Mouse (Mus musculus) bone marrow, adult 2 months (tissue): ENCODE data around the gene Pkp4. TPM values are rescaled to one million over a fixed set of nuclear protein-coding genes. Genes with fewer than 3 reads are reported as not detected.

Experiments used
- H3K27ac ChIP-seq: fragments of 200-500 bp; 2 replicates; pipeline ENCODE4 v1.5.1; 2012; ENCODE audit warnings: low read depth, mild to moderate bottlenecking, control low read depth, inconsistent platforms, low read length; ENCODE audit not compliant: control insufficient read depth, poor library complexity, insufficient read depth
- H3K4me1 ChIP-seq: fragments of 200-500 bp; 2 replicates; pipeline ENCODE4 v1.6.1; 2011; ENCODE audit warnings: low read length; ENCODE audit not compliant: control insufficient read depth, insufficient read depth
- H3K4me3 ChIP-seq: fragments of 200-500 bp; replicated peaks from 2 replicates; pipeline ENCODE3; 2011; ENCODE audit warnings: mild to moderate bottlenecking, low read depth, low read length, control low read depth; ENCODE audit not compliant: control insufficient read depth
- CTCF ChIP-seq: fragments of 200-500 bp; IDR thresholded peaks from 2 replicates; pipeline ENCODE4 v1.5.1; 2011; ENCODE audit warnings: low read length, control low read depth; ENCODE audit not compliant: control insufficient read depth, insufficient read depth
- POLR2A ChIP-seq: fragments of 200-500 bp; IDR thresholded peaks from 2 replicates; pipeline ENCODE4 v1.6.1; 2011; ENCODE audit warnings: low read depth, mild to moderate bottlenecking, control low read depth, low read length, borderline replicate concordance; ENCODE audit not compliant: control insufficient read depth
- WGBS: fragments of 180-500 bp; shearing (Covaris S2); methylation state at CpG from one replicate; pipeline ENCODE4 v1.1.7; 2018; 5-methylcytosine and 5-hydroxymethylcytosine counted together
- polyA plus RNA-seq: library from polyadenylated mRNA; stranded (reverse); fragments of >200 nt; gene quantifications from 2 replicates; pipeline ENCODE4 v1.2.4, GENCODE M21; 2011; ENCODE audit warnings: low replicate concordance; ENCODE audit not compliant: missing spikeins, insufficient read depth, insufficient read length

The Pkp4 gene
- polyA plus RNA-seq, 1 experiment, result 14.8 TPM

DNA sequence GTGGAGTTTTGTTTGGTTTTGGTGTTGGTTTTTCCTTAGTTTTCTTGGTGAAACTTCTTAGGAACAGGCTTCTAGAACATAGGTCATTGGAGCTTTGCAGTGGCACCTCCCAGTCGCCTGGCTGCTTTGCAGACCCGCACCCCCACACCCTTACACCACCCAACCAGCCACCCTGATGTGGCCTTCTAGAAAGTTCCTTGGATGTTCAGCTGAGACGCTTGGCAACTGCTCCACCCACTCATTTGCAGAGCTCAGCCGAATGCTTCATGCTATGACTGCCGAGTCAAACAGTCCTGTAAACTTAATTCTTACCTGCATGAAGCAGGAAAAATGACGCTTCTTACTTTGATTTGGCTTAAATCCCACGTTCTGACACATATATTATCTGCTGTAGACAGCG, 187.9 kb downstream of the Pkp4 start:
- H3K4me3 ChIP-seq, result no peak overlapping the region
- no peak for TF ChIP-seq CTCF
- TF ChIP-seq POLR2A, result no peak
- WGBS, result 87% methylated on average over 8 of the region's 8 CpGs

DNA sequence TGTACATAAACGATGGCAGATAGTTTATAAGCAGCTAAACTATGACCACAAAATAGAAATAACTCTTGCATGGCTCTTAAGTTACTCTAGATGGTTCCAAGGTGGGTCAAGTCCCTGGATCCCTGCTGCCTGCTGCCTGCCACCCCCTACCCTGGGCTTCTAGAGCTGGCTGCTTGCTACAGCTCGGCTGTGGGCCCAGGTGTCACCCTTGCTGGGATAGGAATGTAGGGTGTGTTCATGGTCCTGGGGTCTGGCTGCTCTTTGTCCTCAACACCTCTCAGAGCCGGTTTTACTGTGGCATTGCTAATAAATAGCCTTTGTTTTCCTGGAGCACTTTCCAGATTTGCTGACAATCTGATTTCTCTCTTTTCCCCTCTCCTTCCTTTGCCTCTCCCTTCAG, 189.4 kb downstream of the Pkp4 start:
- Histone ChIP-seq H3K27ac (no peak overlapping the region), H3K4me3 (no peak overlapping the region), H3K4me1 (peaks cover 4% of the 10 kb centered on the region; the same call in 1 of the 2 replicates)
- TF ChIP-seq POLR2A (no peak), CTCF (no peak)
- 79% methylated on average over 3 of the region's 3 CpGs for WGBS

More for the DNA sequence above, 187.9 kb downstream of the Pkp4 start:
- Histone ChIP-seq H3K27ac (no peak overlapping the region), H3K4me1 (peaks cover 4% of the 10 kb centered on the region; the same call in 1 of the 2 replicates)

DNA sequence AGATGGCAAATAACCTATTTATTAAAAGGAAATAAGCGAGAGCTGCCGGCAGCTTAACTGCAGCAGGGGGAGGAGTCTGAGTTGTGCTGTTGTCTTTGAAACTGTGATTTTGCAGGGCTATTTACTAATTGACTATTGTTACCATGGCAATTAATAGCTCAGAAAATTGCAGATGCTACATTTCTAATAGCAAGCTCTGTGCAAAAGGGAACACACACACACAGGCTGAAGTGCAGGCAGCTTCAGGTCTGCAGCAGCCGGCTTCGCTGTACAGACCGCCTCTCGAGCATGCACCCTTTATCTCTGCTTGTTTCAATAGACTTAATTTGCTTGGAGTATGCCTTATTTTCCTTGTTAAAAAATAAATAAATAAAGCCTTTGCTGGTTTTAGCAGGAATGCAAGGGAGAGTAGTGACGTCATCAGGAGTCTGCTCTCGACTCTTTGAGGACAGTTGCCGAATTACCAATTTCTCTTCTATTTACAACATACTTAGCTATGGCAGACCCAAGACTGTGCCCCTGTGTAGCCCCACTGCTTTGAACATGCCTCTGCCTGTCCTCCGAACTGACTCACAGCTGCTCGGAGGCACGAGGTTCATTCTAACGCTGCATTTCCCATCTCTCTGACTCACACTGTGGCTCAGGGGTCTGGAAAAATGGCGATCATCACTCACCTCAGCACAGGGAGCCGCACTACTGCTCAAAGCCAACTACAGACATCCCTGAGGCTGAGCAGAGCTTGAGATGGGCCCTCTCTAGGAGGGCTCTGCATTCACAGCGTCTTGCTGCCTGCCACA, 190.9 kb downstream of the Pkp4 start:
- H3K4me1 ChIP-seq, result peaks cover 4% of the 10 kb centered on the region; the same call in 1 of the 2 replicates
- no peak overlapping the region for H3K27ac ChIP-seq
- WGBS, result 86% methylated on average over 16 of the region's 16 CpGs
- TF ChIP-seq CTCF, result no peak
- no peak for TF ChIP-seq POLR2A
- H3K4me3 ChIP-seq, result no peak overlapping the region

DNA sequence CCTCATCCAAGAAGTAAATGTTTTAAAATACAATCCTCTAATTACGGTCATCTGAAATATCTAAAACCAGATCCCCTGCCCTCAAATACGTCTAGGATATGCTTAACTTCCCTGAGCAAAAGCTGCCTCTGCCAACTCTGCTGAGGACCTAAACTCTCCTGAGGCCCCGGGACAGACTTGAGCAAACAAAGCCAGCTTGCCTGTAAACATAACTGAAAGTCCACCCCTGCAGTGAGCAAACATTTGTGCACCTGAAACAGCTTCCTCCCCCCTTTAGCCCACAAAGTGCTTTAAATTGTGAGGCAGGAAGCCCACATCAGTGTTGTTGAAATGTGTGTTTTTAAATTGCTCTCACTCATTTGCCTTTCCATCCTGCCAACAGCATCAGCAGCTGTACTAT, 193.2 kb downstream of the Pkp4 start:
- Histone ChIP-seq H3K4me3 (no peak overlapping the region), H3K27ac (no peak overlapping the region), H3K4me1 (no peaks in the 10 kb centered on the region)
- no peak for TF ChIP-seq POLR2A
- TF ChIP-seq CTCF, result no peak
- WGBS, result 64% methylated on average over 3 of the region's 3 CpGs

DNA sequence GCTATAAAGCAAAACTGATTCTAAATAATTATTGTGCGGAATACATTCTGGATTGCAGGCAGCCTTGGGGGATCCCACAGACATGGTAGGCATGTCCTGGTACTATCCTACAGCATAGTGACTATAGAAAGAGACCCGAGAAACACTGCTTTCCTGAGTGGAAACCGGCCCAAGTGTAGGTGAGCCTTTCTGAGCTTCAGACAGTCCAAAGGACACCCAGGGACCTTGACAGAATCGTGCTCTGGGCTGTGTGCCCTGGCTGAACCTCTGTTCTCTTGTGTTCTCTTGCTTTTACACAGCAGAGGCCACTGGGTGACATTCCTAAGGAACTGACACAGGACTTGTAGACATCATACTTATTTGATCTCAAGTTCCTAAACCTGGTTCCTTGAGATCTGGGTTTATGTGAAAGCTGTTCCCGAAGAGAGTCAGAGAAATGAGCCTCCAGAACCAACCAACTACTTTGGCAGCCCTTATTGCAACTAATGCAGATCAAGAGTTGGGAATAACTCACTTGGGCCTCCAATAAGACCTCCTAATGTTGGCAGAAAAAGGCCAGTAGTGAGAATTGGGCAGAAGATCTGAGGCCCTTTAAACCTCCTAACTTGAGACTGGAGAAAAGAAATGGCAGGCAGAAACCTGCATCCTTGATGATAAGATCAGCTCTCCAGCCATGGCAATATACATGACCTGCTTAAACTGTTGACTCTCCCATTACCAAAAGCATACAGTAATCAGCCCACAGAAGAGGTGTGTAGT, 195.1 kb downstream of the Pkp4 start:
- TF ChIP-seq CTCF, result no peak
- no peak for TF ChIP-seq POLR2A
- 81% methylated on average over 5 of the region's 5 CpGs for WGBS
- Histone ChIP-seq H3K27ac (no peak overlapping the region), H3K4me3 (no peak overlapping the region), H3K4me1 (no peaks in the 10 kb centered on the region)

DNA sequence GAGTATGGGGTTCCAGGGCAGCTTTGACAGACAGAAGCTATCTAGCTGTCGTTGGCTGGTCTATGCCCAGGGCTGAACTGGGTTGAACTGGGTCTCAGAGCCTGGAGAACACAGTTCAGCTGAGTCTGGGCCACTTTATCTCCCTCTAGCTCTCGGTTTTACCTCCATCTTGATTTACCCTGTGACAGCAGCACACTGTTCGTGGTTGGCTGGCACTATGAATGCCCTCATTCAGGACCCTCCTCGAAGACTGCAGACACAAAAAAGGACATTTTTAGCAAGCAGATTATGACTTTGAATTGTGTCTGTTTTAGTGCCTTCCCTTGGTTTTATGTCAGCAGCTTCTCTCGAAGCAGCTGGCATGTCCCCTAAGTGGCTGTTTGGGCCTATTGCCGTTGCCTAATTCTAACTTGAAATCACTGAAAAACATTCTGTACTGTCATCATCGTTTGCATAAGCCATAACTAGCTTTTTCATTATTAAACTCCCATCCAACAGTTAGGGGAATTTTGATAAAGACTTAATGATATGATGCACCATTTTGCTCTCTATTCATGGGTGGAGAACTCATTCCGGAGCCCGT, 199.2 kb downstream of the Pkp4 start:
- Histone ChIP-seq H3K4me3 (no peak overlapping the region), H3K4me1 (no peaks in the 10 kb centered on the region), H3K27ac (no peak overlapping the region)
- TF ChIP-seq CTCF, result no peak
- no peak for TF ChIP-seq POLR2A
- 79% methylated on average over 9 of the region's 9 CpGs for WGBS

DNA sequence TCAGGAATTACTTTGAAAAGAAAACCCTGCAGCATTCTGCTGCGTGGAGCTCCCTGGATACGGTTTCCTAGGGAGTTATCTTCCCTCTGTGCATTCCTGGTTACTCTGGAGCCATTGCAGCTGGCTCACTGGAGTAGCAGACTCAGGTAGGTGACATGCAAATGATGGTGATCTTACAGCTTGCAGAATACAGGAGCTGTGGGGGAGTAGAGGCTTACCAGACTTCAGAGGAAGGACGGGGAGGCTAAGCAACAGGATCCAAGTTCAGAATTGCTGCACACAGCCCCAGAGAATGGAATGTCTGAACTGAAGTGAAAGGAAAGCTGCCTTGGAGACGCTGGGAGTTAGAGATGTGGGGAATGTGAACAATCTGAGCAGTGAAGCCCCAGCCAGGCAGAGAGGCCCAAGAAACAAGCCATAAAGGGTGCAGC, 200.7 kb downstream of the Pkp4 start:
- H3K4me1 ChIP-seq, result no peaks in the 10 kb centered on the region
- H3K27ac ChIP-seq, result no peak overlapping the region
- H3K4me3 ChIP-seq, result no peak overlapping the region
- 85% methylated on average over 4 of the region's 4 CpGs for WGBS
- TF ChIP-seq CTCF (no peak), POLR2A (no peak)
